Mouse (Mus musculus): Measurements from ENCODE around the gene Olfr1423.
"Not testable (repeated sequence)": the region's sequence is repeated elsewhere in the genome, so short reads cannot be mapped to it uniquely, and the experiment has no call there.

Olfr1423 gene

GRCm38 (mm10) chr19:12006361-12006947 lies 34.7 kb downstream of the Olfr1423 start:
- DNase-seq: peak; percentile 61

- DNase-seq: peak; percentile 90
Measured at GRCm38 (mm10) chr19:12005376-12006360, 35.4 kb downstream of the Olfr1423 start.

DNA sequence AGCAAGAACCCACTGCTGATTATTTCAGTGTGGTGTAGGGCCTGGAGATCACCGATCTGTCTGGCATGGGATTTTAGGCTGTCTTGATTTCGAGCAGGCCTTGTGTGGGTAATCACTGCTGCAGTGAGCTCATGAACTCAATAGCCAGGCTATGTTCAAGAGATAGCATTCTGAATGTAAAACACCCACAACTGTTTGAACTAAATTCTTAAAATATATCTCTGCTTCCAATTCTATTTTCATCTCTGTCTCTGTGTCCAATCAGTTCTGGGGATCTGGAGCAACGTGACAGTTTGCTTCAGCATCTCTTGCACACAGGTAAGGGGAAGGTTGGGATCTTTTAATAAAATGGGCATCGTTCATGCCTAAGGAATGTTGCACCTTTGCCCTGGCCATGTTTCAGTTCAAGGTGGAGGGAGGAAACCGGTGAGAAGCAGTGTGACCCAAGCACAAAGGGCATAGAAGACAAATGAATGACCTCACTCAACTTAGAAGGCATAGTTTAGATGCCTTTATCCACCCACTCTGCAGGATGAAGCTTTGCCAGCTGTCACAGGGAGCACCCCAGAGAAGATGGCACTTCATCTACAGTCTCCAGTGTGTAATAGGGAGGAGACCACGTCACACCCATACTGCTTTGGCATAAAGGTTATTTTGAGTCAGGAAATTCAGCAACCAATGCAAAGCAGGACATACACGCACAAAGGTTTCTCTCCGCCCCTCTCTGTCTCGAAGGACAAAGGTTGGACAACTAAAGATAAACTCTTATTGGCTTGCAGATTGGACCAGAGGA lies 36.7 kb downstream of the Olfr1423 start:
- no peak for DNase-seq

DNA sequence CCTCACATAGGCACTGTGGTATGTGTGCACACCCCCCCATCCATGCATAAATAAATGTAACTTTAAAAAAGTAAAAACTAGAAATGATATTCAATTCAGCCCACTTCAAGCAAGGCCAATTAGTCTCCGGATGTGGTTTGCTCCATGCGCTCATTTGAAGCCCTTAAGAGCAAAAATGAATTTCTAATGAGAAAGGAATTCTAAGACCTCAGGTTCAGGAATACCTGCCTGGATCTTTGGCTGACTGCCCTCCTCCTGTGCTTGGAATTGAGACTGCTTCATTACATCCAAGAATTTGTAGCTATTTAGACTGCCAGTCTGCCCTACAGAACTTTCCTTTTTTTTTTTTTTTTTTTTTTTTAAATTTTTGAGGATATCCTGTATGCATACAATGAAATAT lies 37.5 kb downstream of the Olfr1423 start:
- no peak for DNase-seq

DNA sequence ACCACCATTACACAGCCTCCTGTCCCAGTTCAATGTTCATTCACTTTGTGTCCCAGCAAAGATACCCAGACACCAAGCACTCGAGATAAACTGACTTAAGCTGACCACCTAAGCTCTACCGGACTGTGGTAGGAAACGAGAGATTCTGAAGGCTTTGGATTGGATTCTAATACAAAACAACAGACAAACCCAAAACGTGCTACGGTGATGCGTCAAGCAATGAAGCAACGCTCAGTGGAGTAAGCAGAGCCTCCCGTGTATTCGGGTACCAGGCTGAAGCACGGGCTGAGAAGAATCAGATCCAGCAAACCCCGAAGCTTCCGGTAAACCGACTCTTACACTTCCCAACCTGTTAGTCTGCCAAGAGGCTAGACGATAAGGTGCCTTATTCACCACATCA lies 38.3 kb downstream of the Olfr1423 start:
- DNase-seq: no peak

- peak; percentile 75 for DNase-seq
Measured at GRCm38 (mm10) chr19:12002125-12002524, 39.0 kb downstream of the Olfr1423 start.

- DNase-seq: no peak
Measured at GRCm38 (mm10) chr19:12001686-12002085, 39.4 kb downstream of the Olfr1423 start.

DNA sequence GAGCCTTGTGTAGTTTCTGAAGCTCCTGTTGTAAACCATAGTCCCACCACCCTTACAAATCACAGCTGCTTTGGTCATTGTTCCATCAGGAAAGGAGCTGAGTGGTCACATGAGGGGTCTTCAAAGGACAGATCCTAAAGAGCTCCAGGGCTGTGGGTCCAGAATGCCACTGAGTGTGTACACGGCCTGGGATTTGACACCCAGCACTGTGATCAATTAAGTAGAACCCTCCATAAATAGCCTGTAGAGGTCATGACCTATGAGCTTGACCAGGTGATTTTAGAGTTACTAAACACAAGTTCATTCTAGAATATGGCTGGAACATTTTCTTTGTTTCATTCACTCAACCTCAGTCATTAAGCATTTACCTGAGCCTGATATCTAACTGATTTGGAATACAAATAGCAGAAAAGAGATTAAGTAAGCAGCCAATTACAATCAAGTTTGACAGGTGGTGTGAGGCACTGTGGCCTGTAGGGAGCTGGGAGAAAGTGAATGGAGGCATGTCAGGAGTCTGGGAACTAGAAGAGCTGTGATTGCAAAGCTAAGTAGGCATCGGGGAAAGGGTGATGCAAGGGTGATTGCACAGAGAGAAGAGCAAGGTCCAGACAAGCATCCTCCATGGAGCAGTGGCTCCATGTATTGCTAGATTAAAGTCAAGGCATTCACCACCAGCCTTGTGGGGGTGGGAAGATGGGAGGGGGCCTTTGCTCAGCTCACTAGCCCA lies 45.2 kb downstream of the Olfr1423 start:
- no peak for DNase-seq

DNA sequence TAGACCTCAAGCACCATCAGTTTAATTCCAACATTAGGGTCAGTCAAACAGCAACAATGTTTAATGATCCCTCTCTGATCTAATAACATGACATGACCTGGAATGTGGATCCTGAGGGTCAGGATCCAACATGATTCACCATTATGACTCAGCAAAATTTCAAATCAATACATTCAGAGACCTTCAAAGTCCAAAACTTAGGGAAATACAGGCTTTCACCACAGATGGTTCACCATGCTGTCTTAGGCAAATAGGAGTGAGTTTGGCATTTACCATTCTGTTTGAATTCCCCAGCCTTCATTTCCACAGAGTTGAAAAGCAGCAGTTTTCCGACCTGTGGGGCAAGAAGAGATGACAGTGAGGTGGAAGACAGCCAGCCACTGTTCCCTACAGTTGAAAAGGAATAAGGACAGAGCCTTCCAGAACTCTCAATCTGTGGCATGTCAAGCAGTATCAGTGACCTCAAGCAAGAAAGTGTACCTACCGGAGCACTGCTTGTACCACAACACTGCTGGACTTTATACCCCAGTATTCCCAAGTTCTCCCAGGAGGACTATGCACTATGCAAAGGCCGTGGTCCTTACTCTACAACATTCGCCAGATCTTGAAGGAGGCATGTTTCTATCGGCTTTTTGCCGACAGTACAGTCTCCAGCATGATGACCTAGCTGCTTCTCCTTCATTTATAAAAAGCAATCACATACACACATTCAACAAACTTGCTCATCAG lies 46.2 kb downstream of the Olfr1423 start:
- no peak for DNase-seq

DNA sequence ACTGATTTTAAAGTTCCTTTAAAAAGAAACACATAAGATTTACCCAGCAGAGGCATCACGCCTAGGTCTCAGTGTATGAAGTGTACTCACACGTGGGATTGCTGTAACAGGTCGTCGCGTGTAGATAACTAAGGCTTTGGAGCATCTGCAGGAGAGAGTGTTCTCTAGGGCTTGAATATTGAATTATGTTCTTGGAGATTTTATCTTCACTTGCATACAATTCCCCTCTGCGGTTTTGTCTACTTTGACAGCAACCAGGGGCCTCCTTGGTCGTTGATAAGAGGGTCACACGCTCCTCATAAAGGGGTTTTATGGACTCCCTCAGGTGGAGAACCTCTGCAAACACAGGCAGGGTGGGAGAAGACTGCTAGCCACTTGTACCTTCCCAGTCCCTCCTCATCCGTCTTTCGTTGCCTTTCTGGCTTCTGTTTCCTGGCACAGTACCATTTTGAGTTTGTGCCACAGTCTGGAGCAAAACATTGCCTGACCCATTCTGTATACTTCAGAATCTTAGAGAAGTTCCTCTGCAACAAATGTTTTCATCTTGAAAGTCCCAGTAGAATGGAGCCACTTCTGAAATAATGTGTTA lies 48.6 kb downstream of the Olfr1423 start:
- DNase-seq: no peak

- no peak for DNase-seq
Measured at GRCm38 (mm10) chr19:11992034-11992433, 49.1 kb downstream of the Olfr1423 start.

- no peak for DNase-seq
Measured at GRCm38 (mm10) chr19:11989334-11989733, 51.8 kb downstream of the Olfr1423 start.

GRCm38 (mm10) chr19:11987841-11988240 lies 53.3 kb downstream of the Olfr1423 start:
- no peak for DNase-seq

- DNase-seq: not testable (repeated sequence)
Measured at GRCm38 (mm10) chr19:11984614-11985013, 56.5 kb downstream of the Olfr1423 start.
